Mouse (Mus musculus): ENCODE data around the gene Itgal. TPM values are rescaled to one million over a fixed set of nuclear protein-coding genes. Genes with fewer than 3 reads are reported as not detected.

Gene Itgal
- polyA plus RNA-seq, 1 experiment from 2014 or later: 2.7 TPM

DNA sequence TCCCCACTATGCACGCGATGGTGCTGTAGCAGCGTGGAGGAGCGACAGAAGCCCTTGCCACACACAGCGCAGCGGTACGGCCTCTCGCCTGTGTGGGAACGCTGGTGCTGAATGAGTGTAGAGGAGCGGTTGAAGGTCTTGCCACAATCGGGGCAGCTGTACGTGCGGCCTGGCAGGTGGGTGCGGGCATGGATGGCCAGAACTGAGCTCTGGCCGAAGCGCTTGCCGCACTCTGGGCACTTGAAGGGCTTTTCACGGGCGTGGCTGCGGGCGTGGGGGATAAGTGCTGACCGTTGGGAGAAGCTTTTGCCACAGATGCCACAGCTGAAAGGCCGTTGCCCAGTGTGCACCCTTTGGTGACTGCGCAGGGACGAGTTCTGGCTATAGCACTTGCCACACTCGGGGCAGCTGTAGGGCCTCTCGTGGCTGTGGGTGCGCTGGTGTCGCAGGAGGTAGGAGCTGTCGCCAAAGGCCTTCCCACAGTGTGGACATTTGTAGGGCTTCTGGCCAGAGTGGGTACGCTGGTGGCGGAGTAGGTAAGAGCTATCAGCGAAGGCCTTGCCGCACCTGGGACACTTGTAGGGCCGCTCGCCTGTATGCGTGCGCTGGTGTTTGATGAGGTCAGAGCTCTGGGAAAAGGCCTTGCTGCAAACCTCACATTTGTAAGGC is 47.4 kb downstream of the Itgal start:
- no peaks in the 10 kb centered on the region for H3K27me3 ChIP-seq (replicated peaks)
- H3K4me3 ChIP-seq (replicated peaks): no peak overlapping the region
- no peak for ATAC-seq (ENCODE audit: insufficient read depth, low FRiP score, low read depth)
- no peak overlapping the region for H3K27ac ChIP-seq
- H3K9me3 ChIP-seq: no peaks in the 10 kb centered on the region
- no peak overlapping the region for H3K9ac ChIP-seq
- no peak overlapping the region for H3K4me2 ChIP-seq
- H3K4me1 ChIP-seq: peaks cover 14% of the 10 kb centered on the region; the same call in 1 of the 2 replicates
- WGBS: 92% methylated on average over 38 of the region's 38 CpGs
- peaks cover 17% of the 10 kb centered on the region for H3K36me3 ChIP-seq

DNA sequence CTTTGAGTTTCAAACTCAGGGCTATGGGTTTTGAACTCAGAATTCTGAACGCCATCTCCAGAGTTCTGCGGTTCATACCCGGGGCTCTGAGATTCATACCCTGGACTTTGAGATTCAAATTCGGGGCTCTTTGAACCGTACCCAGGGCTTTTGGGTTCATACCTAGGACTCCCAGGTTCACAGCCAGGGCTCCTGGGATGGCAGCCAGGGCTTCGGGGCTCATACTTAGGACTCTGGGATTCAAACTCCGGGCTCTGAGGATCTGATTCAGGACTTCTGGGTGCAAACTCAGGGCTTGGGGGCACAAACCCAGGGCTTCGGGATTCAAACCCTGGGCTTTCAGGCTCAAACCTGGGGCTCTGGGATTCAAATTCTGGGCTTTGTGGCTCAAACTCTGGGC is 48.3 kb downstream of the Itgal start:
- H3K27ac ChIP-seq: no peak overlapping the region
- ATAC-seq (ENCODE audit: insufficient read depth, low FRiP score, low read depth): no peak
- H3K4me2 ChIP-seq: peak overlapping the region; percentile 69
- WGBS: 87% methylated on average over 8 of the region's 8 CpGs
- H3K36me3 ChIP-seq: peaks cover 17% of the 10 kb centered on the region
- no peaks in the 10 kb centered on the region for H3K9me3 ChIP-seq
- peak overlapping the region; percentile 89 for H3K4me3 ChIP-seq (replicated peaks)
- peak overlapping the region; percentile 91; the same call in 1 of the 2 replicates for H3K9ac ChIP-seq
- no peaks in the 10 kb centered on the region for H3K27me3 ChIP-seq (replicated peaks)
- peaks cover 14% of the 10 kb centered on the region; the same call in 1 of the 2 replicates for H3K4me1 ChIP-seq

- Histone ChIP-seq H3K36me3 (peaks cover 17% of the 10 kb centered on the region), H3K27ac (peak overlapping the region; percentile 96), H3K4me1 (peaks cover 14% of the 10 kb centered on the region; the same call in 1 of the 2 replicates), H3K9me3 (no peaks in the 10 kb centered on the region), H3K27me3 (replicated peaks) (no peaks in the 10 kb centered on the region), H3K4me2 (peak overlapping the region; percentile 69), H3K9ac (peak overlapping the region; percentile 91), H3K4me3 (replicated peaks) (peak overlapping the region; percentile 89)
- WGBS: under 1% methylated on average over 39 of the region's 42 CpGs
- ATAC-seq (ENCODE audit: insufficient read depth, low FRiP score, low read depth): peak; percentile 37
Observed at GRCm38 (mm10) chr7:127345092-127345491, 49.0 kb downstream of the Itgal start.

GRCm38 (mm10) chr7:127345512-127346325 is 49.7 kb downstream of the Itgal start, which contains the start of gene Zfp768:
Gene Zfp768, minus strand, starts transcription at chr7:127345589.
- peak within 1 kb of the TSS; percentile 69 for H3K4me2 ChIP-seq
- H3K9me3 ChIP-seq: no peaks in the 10 kb centered on the region
- peak within 1 kb of the TSS; percentile 91 for H3K9ac ChIP-seq
- peaks cover 14% of the 10 kb centered on the region; the same call in 1 of the 2 replicates for H3K4me1 ChIP-seq
- peak within 1 kb of the TSS; percentile 96 for H3K27ac ChIP-seq
- peak within 1 kb of the TSS; percentile 89 for H3K4me3 ChIP-seq (replicated peaks)
- H3K36me3 ChIP-seq: peaks cover 17% of the 10 kb centered on the region
- peak; percentile 87 for ATAC-seq (ENCODE audit: insufficient read depth, low FRiP score, low read depth)
- WGBS: under 1% methylated on average over 76 of the region's 76 CpGs
- H3K27me3 ChIP-seq (replicated peaks): no peaks in the 10 kb centered on the region

GRCm38 (mm10) chr7:127346676-127347075 is 50.6 kb downstream of the Itgal start:
- H3K9me3 ChIP-seq: no peaks in the 10 kb centered on the region
- no peaks in the 10 kb centered on the region for H3K27me3 ChIP-seq (replicated peaks)
- peak overlapping the region; percentile 96 for H3K27ac ChIP-seq
- no peak for ATAC-seq (ENCODE audit: insufficient read depth, low FRiP score, low read depth)
- H3K36me3 ChIP-seq: peaks cover 12% of the 10 kb centered on the region
- peak overlapping the region; percentile 69 for H3K4me2 ChIP-seq
- peaks cover 14% of the 10 kb centered on the region; the same call in 1 of the 2 replicates for H3K4me1 ChIP-seq
- H3K9ac ChIP-seq: no peak overlapping the region
- 12% methylated on average over 8 of the region's 8 CpGs for WGBS
- peak overlapping the region; percentile 89 for H3K4me3 ChIP-seq (replicated peaks)

DNA sequence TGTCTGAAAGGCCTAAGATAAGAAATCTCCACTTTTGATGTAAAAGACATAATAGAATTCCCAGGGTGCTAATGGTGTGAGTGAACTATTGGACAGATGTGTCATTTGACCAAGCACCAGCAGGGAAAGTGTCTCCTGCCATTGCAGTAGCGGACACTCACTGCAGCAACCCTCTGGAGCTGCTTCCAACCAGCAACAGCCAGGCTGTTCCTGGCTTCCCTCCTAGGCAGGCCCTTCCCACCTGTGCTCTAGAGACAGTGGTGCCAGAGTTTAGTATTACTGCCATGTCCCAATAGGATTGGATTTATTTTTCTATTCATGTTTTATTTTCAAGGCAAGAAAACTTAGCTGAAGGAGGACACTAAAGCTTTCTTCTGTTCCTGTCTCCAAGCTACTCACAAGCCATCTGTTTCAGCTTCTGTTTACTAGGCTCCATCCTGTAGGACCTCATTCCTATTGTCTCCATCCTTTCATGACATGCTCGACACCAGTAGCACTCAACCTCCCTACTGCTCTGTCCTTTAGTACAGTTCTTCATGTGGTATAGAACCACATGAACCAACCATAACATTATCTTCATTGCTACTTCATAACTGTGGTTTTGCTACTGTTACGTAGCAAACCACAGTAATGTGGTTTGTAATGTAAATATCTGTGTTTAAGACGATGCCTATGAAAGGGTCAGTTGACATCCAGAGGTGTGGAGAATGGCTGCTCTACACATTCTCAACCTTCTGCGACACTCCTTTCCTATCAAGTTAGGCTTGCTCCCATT is 55.4 kb downstream of the Itgal start:
- ATAC-seq (ENCODE audit: insufficient read depth, low FRiP score, low read depth): no peak
- no peaks in the 10 kb centered on the region for H3K9me3 ChIP-seq
- 79% methylated on average over 5 of the region's 5 CpGs for WGBS
- H3K9ac ChIP-seq: no peak overlapping the region
- H3K27me3 ChIP-seq (replicated peaks): no peaks in the 10 kb centered on the region
- no peak overlapping the region for H3K4me3 ChIP-seq (replicated peaks)
- H3K27ac ChIP-seq: no peak overlapping the region
- H3K4me1 ChIP-seq: no peaks in the 10 kb centered on the region
- H3K4me2 ChIP-seq: no peak overlapping the region
- H3K36me3 ChIP-seq: no peaks in the 10 kb centered on the region

DNA sequence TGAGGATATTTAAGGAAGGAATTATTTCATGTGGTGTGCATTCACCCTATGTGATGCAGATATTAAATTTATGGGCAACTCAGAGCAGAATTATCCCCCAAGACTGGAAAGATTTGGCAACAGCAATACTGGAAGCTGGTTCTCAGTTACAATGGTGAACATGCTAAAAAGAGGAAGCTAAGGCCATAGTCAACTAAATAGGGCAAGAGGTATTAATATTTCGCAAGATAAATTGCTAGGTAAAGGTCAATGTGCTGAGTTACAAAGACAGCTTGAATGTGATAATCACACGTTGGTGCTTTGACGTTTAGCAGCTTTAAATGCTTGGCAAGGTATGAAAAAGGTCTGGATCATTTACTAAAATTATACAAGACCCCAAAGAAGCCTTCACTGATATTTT is 59.7 kb downstream of the Itgal start:
- Histone ChIP-seq H3K27ac (no peak overlapping the region), H3K9me3 (no peaks in the 10 kb centered on the region), H3K27me3 (replicated peaks) (no peaks in the 10 kb centered on the region), H3K4me1 (no peaks in the 10 kb centered on the region), H3K4me3 (replicated peaks) (no peak overlapping the region), H3K4me2 (no peak overlapping the region), H3K9ac (no peak overlapping the region), H3K36me3 (no peaks in the 10 kb centered on the region)
- ATAC-seq (ENCODE audit: insufficient read depth, low FRiP score, low read depth): no peak
- 48% methylated on average over 3 of the region's 3 CpGs for WGBS

DNA sequence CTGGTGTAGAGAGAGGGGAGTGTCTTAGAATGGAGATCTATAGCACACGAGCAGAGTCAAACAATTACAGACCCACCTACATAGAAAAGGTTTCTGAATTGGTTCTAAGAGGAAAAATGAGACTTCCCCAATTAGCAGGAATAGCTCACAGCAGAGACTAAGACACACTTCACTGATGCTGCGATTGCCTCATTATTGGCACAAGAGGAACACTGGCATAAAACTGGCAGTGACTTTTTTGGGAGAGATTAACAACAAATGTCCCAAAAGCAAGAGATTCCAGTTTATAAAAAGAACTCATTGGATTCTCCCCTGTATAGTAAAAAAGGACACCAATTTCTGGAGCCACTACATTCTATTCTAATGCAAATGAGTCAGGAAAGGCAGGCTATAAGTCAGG is 61.8 kb downstream of the Itgal start:
- no peak for ATAC-seq (ENCODE audit: insufficient read depth, low FRiP score, low read depth)

GRCm38 (mm10) chr7:127358472-127358871 is 62.4 kb downstream of the Itgal start:
- H3K9ac ChIP-seq: no peak overlapping the region
- no peaks in the 10 kb centered on the region for H3K36me3 ChIP-seq
- H3K27ac ChIP-seq: no peak overlapping the region
- ATAC-seq (ENCODE audit: insufficient read depth, low FRiP score, low read depth): no peak
- 67% methylated on average over 4 of the region's 4 CpGs for WGBS
- H3K4me3 ChIP-seq (replicated peaks): no peak overlapping the region
- no peak overlapping the region for H3K4me2 ChIP-seq
- H3K27me3 ChIP-seq (replicated peaks): 0 out of 2 replicates have a peak, but pooled peaks cover 2% of the 10 kb centered on the region
- H3K4me1 ChIP-seq: peaks cover 2% of the 10 kb centered on the region
- H3K9me3 ChIP-seq: no peaks in the 10 kb centered on the region

More for the DNA sequence above, 61.8 kb downstream of the Itgal start:
- Histone ChIP-seq H3K27me3 (replicated peaks) (no peaks in the 10 kb centered on the region), H3K9me3 (no peaks in the 10 kb centered on the region), H3K4me2 (no peak overlapping the region), H3K4me1 (no peaks in the 10 kb centered on the region), H3K36me3 (no peaks in the 10 kb centered on the region), H3K27ac (no peak overlapping the region), H3K4me3 (replicated peaks) (no peak overlapping the region), H3K9ac (no peak overlapping the region)
- 63% methylated on average over 2 of the region's 2 CpGs for WGBS

- no peak overlapping the region for H3K4me2 ChIP-seq
- ATAC-seq (ENCODE audit: insufficient read depth, low FRiP score, low read depth): no peak
- no peak overlapping the region for H3K9ac ChIP-seq
- H3K4me1 ChIP-seq: peaks cover 6% of the 10 kb centered on the region
- no peak overlapping the region for H3K27ac ChIP-seq
- 51% methylated on average over 4 of the region's 4 CpGs for WGBS
- no peaks in the 10 kb centered on the region for H3K9me3 ChIP-seq
- no peak overlapping the region for H3K4me3 ChIP-seq (replicated peaks)
- H3K36me3 ChIP-seq: no peaks in the 10 kb centered on the region
- 0 out of 2 replicates have a peak, but pooled peaks cover 4% of the 10 kb centered on the region for H3K27me3 ChIP-seq (replicated peaks)
Observed at GRCm38 (mm10) chr7:127360265-127360664, 64.2 kb downstream of the Itgal start.

DNA sequence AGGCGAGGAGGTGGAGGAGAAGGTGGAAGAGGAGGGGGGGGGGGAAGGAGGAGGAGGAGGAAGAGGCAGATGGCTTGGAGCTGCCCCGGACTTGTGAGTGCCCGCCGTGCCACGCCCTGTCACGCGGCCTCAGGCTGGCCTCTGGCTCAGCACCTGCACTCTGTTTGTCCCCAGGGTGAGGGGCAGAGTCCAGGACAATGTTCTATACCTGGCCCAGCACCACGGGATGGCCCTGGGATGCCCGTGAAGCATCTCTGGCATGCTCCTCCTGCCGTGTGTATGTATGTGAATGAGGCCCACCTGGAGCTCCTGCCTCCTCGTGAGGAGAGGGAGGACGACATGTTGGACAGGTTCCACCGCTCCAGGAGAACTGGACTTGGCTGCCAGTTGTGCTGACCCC is 65.4 kb downstream of the Itgal start:
- 0 out of 2 replicates have a peak, but pooled peaks cover 4% of the 10 kb centered on the region for H3K27me3 ChIP-seq (replicated peaks)
- no peak overlapping the region for H3K27ac ChIP-seq
- H3K4me2 ChIP-seq: no peak overlapping the region
- H3K9me3 ChIP-seq: no peaks in the 10 kb centered on the region
- H3K4me1 ChIP-seq: peaks cover 6% of the 10 kb centered on the region
- 30% methylated on average over 13 of the region's 13 CpGs for WGBS
- no peak overlapping the region for H3K9ac ChIP-seq
- no peak overlapping the region for H3K4me3 ChIP-seq (replicated peaks)
- no peaks in the 10 kb centered on the region for H3K36me3 ChIP-seq
- ATAC-seq (ENCODE audit: insufficient read depth, low FRiP score, low read depth): peak; percentile 65; the same call in 1 of the 2 replicates

Data from stomach, embryonic 15.5 days (tissue).